Mouse (Mus musculus): ENCODE results near the gene Celsr1. TPM values are rescaled to one million over a fixed set of nuclear protein-coding genes. Genes with fewer than 3 reads are reported as not detected.

The Celsr1 gene
- polyA plus RNA-seq, 1 experiment from 2014 or later = 3.4 TPM

- DNase-seq (ENCODE audit: low spot score) = no peak
- H3K27me3 ChIP-seq (ENCODE audit: low read depth, poor library complexity, severe bottlenecking) = peaks cover 9% of the 10 kb centered on the region; the same call in 1 of the 2 replicates
- no peak overlapping the region for H3K27ac ChIP-seq (replicated peaks)
- H3K4me1 ChIP-seq = peaks cover 93% of the 10 kb centered on the region
- no peaks in the 10 kb centered on the region for H3K9me3 ChIP-seq (replicated peaks)
- no peaks in the 10 kb centered on the region for H3K36me3 ChIP-seq
- 84% methylated on average over 4 of the region's 4 CpGs for WGBS
- H3K4me3 ChIP-seq = no peak overlapping the region
Measured at GRCm38 (mm10) chr15:85998525-85999230, 34.9 kb downstream of the Celsr1 start.

- DNase-seq (ENCODE audit: low spot score) = no peak
- Histone ChIP-seq H3K27ac (replicated peaks) (peak overlapping the region; percentile 63), H3K4me1 (peaks cover 94% of the 10 kb centered on the region), H3K9me3 (replicated peaks) (no peaks in the 10 kb centered on the region), H3K27me3 (ENCODE audit: low read depth, poor library complexity, severe bottlenecking) (peaks cover 4% of the 10 kb centered on the region; the same call in 1 of the 2 replicates), H3K4me3 (no peak overlapping the region), H3K36me3 (peaks cover 4% of the 10 kb centered on the region; the same call in 1 of the 2 replicates)
- 47% methylated on average over 13 of the region's 13 CpGs for WGBS
Measured at GRCm38 (mm10) chr15:85996031-85996765, 37.4 kb downstream of the Celsr1 start.

DNA sequence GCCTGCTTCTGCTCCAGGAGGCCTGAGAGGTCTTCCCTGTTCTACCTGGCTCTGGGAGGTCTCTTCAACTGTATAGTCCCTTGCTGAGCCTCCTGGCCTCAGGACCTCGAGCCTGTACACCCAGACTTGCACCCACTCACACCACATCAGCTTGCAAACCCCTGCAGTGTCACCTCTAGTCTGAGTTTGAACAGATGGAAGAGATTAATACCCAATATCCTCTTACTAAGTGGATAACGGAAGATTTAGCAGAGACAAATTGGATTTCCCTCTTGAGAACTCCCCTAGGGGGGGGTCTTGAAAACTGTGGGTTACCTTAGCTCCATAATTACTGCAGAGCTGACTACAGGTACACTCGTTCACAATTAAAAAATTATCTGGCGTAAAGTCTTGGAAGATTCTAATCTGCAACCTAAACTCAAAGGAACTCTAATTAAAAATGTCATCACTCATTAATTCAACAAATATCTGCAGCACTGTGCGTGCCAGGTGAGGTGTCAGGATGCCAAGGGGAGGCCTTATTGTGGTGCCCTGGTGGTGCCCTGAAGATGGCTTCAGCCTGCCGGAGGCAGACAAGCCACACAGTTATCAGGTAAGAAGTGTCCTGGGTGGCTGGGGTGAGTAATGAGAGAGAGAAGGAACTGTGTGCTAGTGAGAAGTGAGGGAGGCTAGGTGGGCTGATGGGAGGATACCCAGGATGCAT lies 38.5 kb downstream of the Celsr1 start:
- H3K9me3 ChIP-seq (replicated peaks) = no peaks in the 10 kb centered on the region
- H3K27me3 ChIP-seq (ENCODE audit: low read depth, poor library complexity, severe bottlenecking) = peaks cover 4% of the 10 kb centered on the region; the same call in 1 of the 2 replicates
- H3K4me3 ChIP-seq = no peak overlapping the region
- WGBS = 77% methylated on average over 6 of the region's 6 CpGs
- peak overlapping the region; percentile 88 for H3K27ac ChIP-seq (replicated peaks)
- no peak for DNase-seq (ENCODE audit: low spot score)
- peaks cover 4% of the 10 kb centered on the region; the same call in 1 of the 2 replicates for H3K36me3 ChIP-seq
- H3K4me1 ChIP-seq = peaks cover 89% of the 10 kb centered on the region

DNA sequence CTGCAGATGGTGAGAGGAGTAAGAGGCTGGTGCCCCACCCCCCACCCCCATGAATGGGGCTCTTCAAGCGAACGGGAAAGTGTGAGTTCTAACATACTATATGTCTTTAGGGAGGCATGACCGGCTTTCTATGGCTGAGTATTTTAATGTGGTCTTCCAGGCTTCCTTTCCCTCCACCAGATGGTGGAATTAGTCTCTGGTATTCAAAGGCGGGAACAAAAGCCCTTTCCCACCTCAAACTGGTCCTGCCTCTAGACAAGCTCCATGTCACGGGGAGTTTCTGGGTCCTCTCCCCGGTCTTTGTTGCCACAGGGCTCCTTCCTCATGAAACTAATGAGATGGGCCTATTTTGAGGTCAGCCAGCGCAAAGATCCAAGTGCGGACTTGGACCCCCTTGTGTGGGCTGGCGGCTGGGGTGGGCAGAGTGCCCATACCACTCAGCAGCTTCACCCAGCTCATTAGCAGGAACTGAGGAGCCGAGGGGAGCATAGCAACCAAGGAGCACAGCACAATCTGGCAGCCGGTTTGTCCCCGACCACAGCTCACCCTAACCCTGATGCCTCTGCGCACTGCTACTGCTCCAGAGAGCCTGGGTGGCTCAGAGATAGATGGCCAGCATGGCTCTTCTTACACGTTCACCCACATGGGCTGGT lies 39.5 kb downstream of the Celsr1 start:
- Histone ChIP-seq H3K4me3 (peak overlapping the region; percentile 16), H3K27ac (replicated peaks) (peak overlapping the region; percentile 88), H3K27me3 (ENCODE audit: low read depth, poor library complexity, severe bottlenecking) (peaks cover 4% of the 10 kb centered on the region), H3K9me3 (replicated peaks) (no peaks in the 10 kb centered on the region), H3K36me3 (peaks cover 4% of the 10 kb centered on the region; the same call in 1 of the 2 replicates), H3K4me1 (peaks cover 79% of the 10 kb centered on the region)
- 38% methylated on average over 14 of the region's 14 CpGs for WGBS
- peak; percentile 45 for DNase-seq (ENCODE audit: low spot score)

DNA sequence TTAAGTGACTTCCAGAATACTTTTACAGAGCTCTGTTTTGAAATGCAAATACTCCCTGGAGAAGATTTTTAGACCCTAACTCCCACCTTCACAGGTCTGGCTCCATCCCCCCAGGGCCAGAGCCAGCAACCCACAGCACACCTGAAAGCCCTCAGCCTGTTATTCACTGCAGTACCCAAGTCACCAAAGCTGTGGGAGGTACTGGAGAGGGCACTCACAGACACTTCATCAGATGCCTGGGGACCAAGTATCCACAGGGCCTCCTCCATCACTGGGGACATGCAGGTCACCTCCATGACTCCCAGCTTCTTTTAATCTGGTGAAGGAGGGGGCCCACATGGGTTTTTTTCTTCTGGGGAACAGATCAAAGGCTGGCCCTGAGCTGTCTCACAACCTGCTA lies 40.2 kb downstream of the Celsr1 start:
- Histone ChIP-seq H3K27me3 (ENCODE audit: low read depth, poor library complexity, severe bottlenecking) (peaks cover 4% of the 10 kb centered on the region), H3K4me3 (no peak overlapping the region), H3K36me3 (peaks cover 4% of the 10 kb centered on the region; the same call in 1 of the 2 replicates), H3K4me1 (peaks cover 75% of the 10 kb centered on the region), H3K9me3 (replicated peaks) (no peaks in the 10 kb centered on the region), H3K27ac (replicated peaks) (peak overlapping the region; percentile 88)
- DNase-seq (ENCODE audit: low spot score) = no peak

DNA sequence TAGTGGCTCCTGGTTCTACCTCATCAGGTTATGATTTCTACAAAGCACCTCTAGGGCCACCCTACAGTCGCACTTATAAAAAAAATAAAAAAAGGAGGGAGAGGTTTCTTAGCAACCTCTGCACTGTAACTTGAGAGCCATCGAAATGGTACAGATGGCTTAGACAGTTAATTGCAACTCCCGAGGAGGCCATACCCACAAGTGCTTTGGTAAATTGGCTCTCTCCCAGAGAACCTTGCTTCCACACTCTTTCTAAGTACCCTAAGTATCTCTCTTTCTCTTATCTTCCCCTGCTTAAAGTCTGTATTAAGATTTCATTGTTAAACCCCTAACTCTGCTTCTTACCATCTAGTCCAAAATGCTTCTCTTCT lies 41.5 kb downstream of the Celsr1 start:
- no peak for DNase-seq (ENCODE audit: low spot score)
- Histone ChIP-seq H3K36me3 (peaks cover 4% of the 10 kb centered on the region; the same call in 1 of the 2 replicates), H3K4me1 (peaks cover 65% of the 10 kb centered on the region), H3K9me3 (replicated peaks) (no peaks in the 10 kb centered on the region), H3K4me3 (no peak overlapping the region), H3K27me3 (ENCODE audit: low read depth, poor library complexity, severe bottlenecking) (no peaks in the 10 kb centered on the region; the same call in 1 of the 2 replicates), H3K27ac (replicated peaks) (peak overlapping the region; percentile 88)
- WGBS = 53% methylated on average over 3 of the region's 3 CpGs

GRCm38 (mm10) chr15:85991453-85992124 lies 42.0 kb downstream of the Celsr1 start:
- peak overlapping the region; percentile 88 for H3K27ac ChIP-seq (replicated peaks)
- peaks cover 4% of the 10 kb centered on the region; the same call in 1 of the 2 replicates for H3K36me3 ChIP-seq
- H3K9me3 ChIP-seq (replicated peaks) = no peaks in the 10 kb centered on the region
- H3K4me1 ChIP-seq = peaks cover 63% of the 10 kb centered on the region
- no peak overlapping the region for H3K4me3 ChIP-seq
- H3K27me3 ChIP-seq (ENCODE audit: low read depth, poor library complexity, severe bottlenecking) = no peaks in the 10 kb centered on the region; the same call in 1 of the 2 replicates
- WGBS = 68% methylated on average over 5 of the region's 5 CpGs
- no peak for DNase-seq (ENCODE audit: low spot score)

GRCm38 (mm10) chr15:85990696-85991443 lies 42.7 kb downstream of the Celsr1 start:
- Histone ChIP-seq H3K27me3 (ENCODE audit: low read depth, poor library complexity, severe bottlenecking) (no peaks in the 10 kb centered on the region; the same call in 1 of the 2 replicates), H3K4me3 (no peak overlapping the region), H3K9me3 (replicated peaks) (no peaks in the 10 kb centered on the region), H3K27ac (replicated peaks) (peak overlapping the region; percentile 88), H3K4me1 (peaks cover 63% of the 10 kb centered on the region), H3K36me3 (peaks cover 4% of the 10 kb centered on the region; the same call in 1 of the 2 replicates)
- 90% methylated on average over 17 of the region's 17 CpGs for WGBS
- DNase-seq (ENCODE audit: low spot score) = no peak

GRCm38 (mm10) chr15:85987896-85988295 lies 45.7 kb downstream of the Celsr1 start:
- WGBS = 89% methylated on average over 5 of the region's 5 CpGs

GRCm38 (mm10) chr15:85986170-85986569 lies 47.4 kb downstream of the Celsr1 start:
- H3K4me3 ChIP-seq = no peak overlapping the region
- no peaks in the 10 kb centered on the region for H3K9me3 ChIP-seq (replicated peaks)
- H3K36me3 ChIP-seq = peaks cover 8% of the 10 kb centered on the region
- peaks cover 7% of the 10 kb centered on the region for H3K27me3 ChIP-seq (ENCODE audit: low read depth, poor library complexity, severe bottlenecking)
- WGBS = 95% methylated on average over 4 of the region's 4 CpGs
- H3K4me1 ChIP-seq = peaks cover 55% of the 10 kb centered on the region
- H3K27ac ChIP-seq (replicated peaks) = peak overlapping the region; percentile 34
- DNase-seq (ENCODE audit: low spot score) = no peak

More at GRCm38 (mm10) chr15:85987896-85988295, 45.7 kb downstream of the Celsr1 start:
- H3K4me3 ChIP-seq = no peak overlapping the region
- no peaks in the 10 kb centered on the region for H3K9me3 ChIP-seq (replicated peaks)
- no peak overlapping the region for H3K27ac ChIP-seq (replicated peaks)
- no peak for DNase-seq (ENCODE audit: low spot score)
- H3K27me3 ChIP-seq (ENCODE audit: low read depth, poor library complexity, severe bottlenecking) = peaks cover 5% of the 10 kb centered on the region
- H3K4me1 ChIP-seq = peaks cover 61% of the 10 kb centered on the region
- peaks cover 6% of the 10 kb centered on the region; the same call in 1 of the 2 replicates for H3K36me3 ChIP-seq

GRCm38 (mm10) chr15:85985601-85986000 lies 48.0 kb downstream of the Celsr1 start:
- Histone ChIP-seq H3K36me3 (peaks cover 8% of the 10 kb centered on the region), H3K4me1 (peaks cover 49% of the 10 kb centered on the region), H3K27me3 (ENCODE audit: low read depth, poor library complexity, severe bottlenecking) (peaks cover 7% of the 10 kb centered on the region), H3K4me3 (no peak overlapping the region), H3K27ac (replicated peaks) (peak overlapping the region; percentile 34), H3K9me3 (replicated peaks) (no peaks in the 10 kb centered on the region)
- no peak for DNase-seq (ENCODE audit: low spot score)
- 71% methylated on average over 4 of the region's 4 CpGs for WGBS
